Mouse (Mus musculus): Measurements from ENCODE around the gene Emc10.

DNA sequence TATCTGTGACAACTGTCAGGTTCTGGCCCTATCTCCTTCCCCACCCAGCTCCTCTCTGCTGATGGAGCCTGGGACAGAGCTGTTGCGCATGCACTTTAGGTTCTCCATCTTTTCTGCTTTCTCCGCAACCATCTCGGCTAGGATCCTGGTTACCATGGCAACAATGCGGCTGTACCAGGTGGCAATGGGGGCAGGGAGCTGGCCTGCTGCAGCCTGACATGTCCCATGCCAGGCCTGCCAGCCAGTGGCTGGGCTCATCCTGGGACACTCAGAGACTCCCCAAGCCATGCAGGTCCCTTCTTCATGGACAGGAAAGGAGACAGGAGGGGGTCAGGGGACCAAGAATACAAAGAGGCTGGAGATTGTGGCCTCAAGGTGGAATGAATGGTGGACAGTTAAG is 31.8 kb downstream of the Emc10 start:
- TF ChIP-seq ZNF384 (IDR thresholded peaks at IDR 0.05; ENCODE audit: low read depth, low read length) (no peak), HCFC1 (IDR thresholded peaks at IDR 0.05; ENCODE audit: borderline replicate concordance, insufficient read depth, low read length) (no peak)
